8 mouse cellular contexts compared by ENCODE assay signal in the genomic region with DNA sequence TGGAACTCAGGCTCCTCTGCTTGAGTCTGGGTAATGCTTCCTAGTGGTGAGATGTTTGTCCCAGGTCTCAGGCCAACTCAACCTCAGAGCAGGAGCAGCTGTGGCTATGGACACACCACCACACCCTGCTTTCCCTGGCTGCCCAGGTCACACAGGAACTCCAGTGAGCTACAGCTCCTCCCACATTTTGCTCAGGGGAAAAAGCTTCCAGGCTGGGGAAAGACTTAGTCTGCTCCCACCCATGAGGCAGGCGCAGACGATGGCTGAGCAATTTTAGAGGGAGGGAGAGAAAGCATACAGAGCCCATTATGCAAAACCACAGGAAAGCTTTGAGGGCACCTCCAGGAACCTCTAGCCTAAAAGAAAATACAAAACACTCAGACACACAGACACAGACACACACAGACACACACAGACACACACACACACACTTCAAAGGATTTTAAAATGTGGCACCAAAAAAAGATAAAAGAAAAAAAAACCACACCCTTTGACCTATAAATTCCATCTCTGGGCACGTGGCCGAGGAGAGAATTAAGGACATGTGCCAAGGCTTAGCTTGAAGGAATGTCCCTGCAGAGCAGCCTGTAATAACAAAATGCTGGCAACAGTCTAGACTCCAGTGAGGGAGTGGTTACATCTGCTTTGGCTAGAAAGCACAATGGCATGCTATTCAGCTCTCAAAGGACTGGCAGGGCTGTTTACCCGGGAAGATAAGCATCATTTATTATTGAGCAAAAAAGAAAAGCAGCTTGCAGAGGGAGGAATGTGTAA. TPM values are rescaled to one million over a fixed set of nuclear protein-coding genes. Genes with fewer than 3 reads are reported as not detected.
DNase-seq lines count a peak whose midpoint lies in the region; ATAC-seq lines count a peak whose summit lies in the region.

No protein-coding gene starts in this region.

- intact Hi-C loops in heart, postnatal 14 days (cut with DNase I) = no loop called here

- no peak overlapping the region for H3K9ac ChIP-seq in midbrain, embryonic 16.5 days (ENCODE audit: low read depth, low read length)

- peak; percentile 36 for DNase-seq in thymus, postnatal 4 days
- DNase-seq in thymus, adult 18-20 months = no peak
- no peak for DNase-seq in forebrain, embryonic 10.5 days (ENCODE audit: extremely low spot score, low spot score)
- DNase-seq in heart, postnatal 14 days = peak; percentile 63 to 83
- peak; percentile 85 to 88 for DNase-seq in kidney, postnatal 25 days
- no peak for DNase-seq in spleen, adult 12 weeks (ENCODE audit: low spot score)

- no peak for ATAC-seq in midbrain, embryonic 16.5 days
- ATAC-seq in erythroblast, adult 5-6 weeks (replicated peaks; ENCODE audit: low FRiP score, poor library complexity, severe bottlenecking) = no peak

- no peak overlapping the region for H3K4me2 ChIP-seq in midbrain, embryonic 16.5 days (ENCODE audit: low read length)

- H3K4me3 ChIP-seq in forebrain, embryonic 10.5 days = no peak overlapping the region
- no peak overlapping the region for H3K4me3 ChIP-seq in midbrain, embryonic 16.5 days (ENCODE audit: low read depth, low read length)

- H3K4me1 ChIP-seq in forebrain, embryonic 10.5 days = peaks cover 50% of the 10 kb centered on the region
- peaks cover 41% of the 10 kb centered on the region for H3K4me1 ChIP-seq in midbrain, embryonic 16.5 days (ENCODE audit: control insufficient read depth, insufficient read depth, low read length)

- no peaks in the 10 kb centered on the region for H3K36me3 ChIP-seq in forebrain, embryonic 10.5 days (replicated peaks)
- H3K36me3 ChIP-seq in midbrain, embryonic 16.5 days (ENCODE audit: control insufficient read depth, insufficient read depth, low read length) = no peaks in the 10 kb centered on the region

- H3K27ac ChIP-seq in forebrain, embryonic 10.5 days = peak overlapping the region; percentile 83
- H3K27ac ChIP-seq in midbrain, embryonic 16.5 days (ENCODE audit: low read length) = peak overlapping the region; percentile 58

- peaks cover 21% of the 10 kb centered on the region for H3K27me3 ChIP-seq in forebrain, embryonic 10.5 days (ENCODE audit: poor library complexity, severe bottlenecking)
- H3K27me3 ChIP-seq in midbrain, embryonic 16.5 days (ENCODE audit: control insufficient read depth, insufficient read depth, low read depth, low read length) = no peaks in the 10 kb centered on the region

- H3K9me3 ChIP-seq in forebrain, embryonic 10.5 days = no peaks in the 10 kb centered on the region
- H3K9me3 ChIP-seq in midbrain, embryonic 16.5 days (replicated peaks; ENCODE audit: control insufficient read depth, low read length, poor library complexity, severe bottlenecking) = no peaks in the 10 kb centered on the region

- WGBS in forebrain, embryonic 10.5 days = 3% methylated on average over 5 of the region's 5 CpGs
- WGBS in midbrain, embryonic 16.5 days = 3% methylated on average over 5 of the region's 5 CpGs

RNA-seq across cellular contexts. Expression of a gene that starts 22.6 kb away (rescaled TPM):
- 47.9 and 51.5 TPM in 2 replicates for polyA plus RNA-seq in forebrain, embryonic 10.5 days (2016; fragmentation: Nextera tagmentation; extraction: Ambion mirVana)
- total RNA-seq in heart, postnatal 14 days (2021) = 10 to 100 TPM; 34.7 to 38.9 TPM
- 88.4 and 99.6 TPM in 2 replicates for polyA plus RNA-seq in midbrain, embryonic 16.5 days (2015; fragmentation: Nextera tagmentation; extraction: Ambion mirVana)
- 112 and 136 TPM in 2 replicates for total RNA-seq in erythroblast, adult 5-6 weeks (2015; ENCODE audit: low replicate concordance)
- total RNA-seq in erythroblast, adult 5-6 weeks (2017; ENCODE audit: low replicate concordance) = 210 and 272 TPM in 2 replicates

RNA-seq across cellular contexts. Expression of a gene that starts 26.1 kb away (rescaled TPM):
- 305 and 322 TPM in 2 replicates for polyA plus RNA-seq in forebrain, embryonic 10.5 days (2016; fragmentation: Nextera tagmentation; extraction: Ambion mirVana)
- 10 to 100 TPM; 11.0 to 15.4 TPM for total RNA-seq in heart, postnatal 14 days (2021)
- polyA plus RNA-seq in midbrain, embryonic 16.5 days (2015; fragmentation: Nextera tagmentation; extraction: Ambion mirVana) = 16.2 and 20.7 TPM in 2 replicates
- 30.6 and 34.7 TPM in 2 replicates for total RNA-seq in erythroblast, adult 5-6 weeks (2015; ENCODE audit: low replicate concordance)
- 78.5 and 87.8 TPM in 2 replicates for total RNA-seq in erythroblast, adult 5-6 weeks (2017; ENCODE audit: low replicate concordance)

RNA-seq across cellular contexts. Expression of a gene that starts 49.8 kb away (rescaled TPM):
- 44.7 and 52.8 TPM in 2 replicates for polyA plus RNA-seq in forebrain, embryonic 10.5 days (2016; fragmentation: Nextera tagmentation; extraction: Ambion mirVana)
- total RNA-seq in heart, postnatal 14 days (2021) = 10 to 100 TPM; 26.7 to 27.4 TPM
- polyA plus RNA-seq in midbrain, embryonic 16.5 days (2015; fragmentation: Nextera tagmentation; extraction: Ambion mirVana) = 662 and 671 TPM in 2 replicates
- total RNA-seq in erythroblast, adult 5-6 weeks (2015; ENCODE audit: low replicate concordance) = not detected in 2 replicates
- not detected in 2 replicates for total RNA-seq in erythroblast, adult 5-6 weeks (2017; ENCODE audit: low replicate concordance)

Comparison
In these comparisons a context has a peak if more than half of its experiments do, and no peak if none do; other contexts are left out.
1. DNase-seq: peak in thymus, postnatal 4 days (single experiment), heart, postnatal 14 days (2 of 2) and kidney, postnatal 25 days (2 of 2); none in thymus, adult 18-20 months (0 of 2), forebrain, embryonic 10.5 days (single experiment) and spleen, adult 12 weeks (single experiment).
2. RNA of a gene that starts 49.8 kb away (total RNA-seq): 26.7 to 27.4 TPM in heart, postnatal 14 days; not detected in erythroblast, adult 5-6 weeks; every median in the first group is over 10 times any median in the second.